Mouse (Mus musculus): Measurements from ENCODE around the gene Paxx. TPM values are rescaled to one million over a fixed set of nuclear protein-coding genes. Genes with fewer than 3 reads are reported as not detected.

Paxx gene
- total RNA-seq, 4 experiments from 2014 or later, result 11.2 to 15.0 (median 14.9) TPM

- DNase-seq (ENCODE audit: low spot score in 2 of 2), result no peak
Measured at GRCm38 (mm10) chr2:25450853-25451647, 9.8 kb downstream of the Paxx start.

GRCm38 (mm10) chr2:25442682-25443081 is 18.2 kb downstream of the Paxx start:
- no peak for DNase-seq (ENCODE audit: low spot score in 2 of 2)

GRCm38 (mm10) chr2:25441067-25441466 is 19.8 kb downstream of the Paxx start:
- no peak for DNase-seq (ENCODE audit: low spot score in 2 of 2)

- DNase-seq (ENCODE audit: low spot score in 2 of 2), result no peak
Measured at GRCm38 (mm10) chr2:25436286-25436820, 24.5 kb downstream of the Paxx start.

- DNase-seq (ENCODE audit: low spot score in 2 of 2), result no peak
Measured at GRCm38 (mm10) chr2:25434292-25434691, 26.6 kb downstream of the Paxx start.

GRCm38 (mm10) chr2:25433101-25433500 is 27.8 kb downstream of the Paxx start:
- no peak for DNase-seq (ENCODE audit: low spot score in 2 of 2)

- DNase-seq (ENCODE audit: low spot score in 2 of 2), result no peak
Measured at GRCm38 (mm10) chr2:25432326-25433098, 28.4 kb downstream of the Paxx start.

- no peak for DNase-seq (ENCODE audit: low spot score in 2 of 2)
Measured at GRCm38 (mm10) chr2:25431308-25431855, 29.5 kb downstream of the Paxx start.

- DNase-seq (ENCODE audit: low spot score in 2 of 2), result no peak
Measured at GRCm38 (mm10) chr2:25430395-25431233, 30.3 kb downstream of the Paxx start.

GRCm38 (mm10) chr2:25429435-25430180 is 31.3 kb downstream of the Paxx start:
- DNase-seq (ENCODE audit: low spot score in 2 of 2), result no peak

- DNase-seq (ENCODE audit: low spot score in 2 of 2), result peak; percentile 94 to 96
Measured at GRCm38 (mm10) chr2:25428442-25429236, 32.3 kb downstream of the Paxx start, which contains the start of gene Abca2. Abca2 (plus strand) TSS chr2:25428703.

GRCm38 (mm10) chr2:25427256-25427655 is 33.6 kb downstream of the Paxx start:
- DNase-seq (ENCODE audit: low spot score in 2 of 2), result no peak

- peak in 1 of 2 experiments; percentile 45 for DNase-seq (ENCODE audit: low spot score in 2 of 2)
Measured at GRCm38 (mm10) chr2:25426721-25427191, 34.1 kb downstream of the Paxx start.

GRCm38 (mm10) chr2:25425481-25425880 is 35.4 kb downstream of the Paxx start:
- no peak for DNase-seq (ENCODE audit: low spot score in 2 of 2)

- DNase-seq (ENCODE audit: low spot score in 2 of 2), result no peak
Measured at GRCm38 (mm10) chr2:25423626-25424025, 37.3 kb downstream of the Paxx start.

- DNase-seq (ENCODE audit: low spot score in 2 of 2), result no peak
Measured at GRCm38 (mm10) chr2:25422587-25423410, 38.1 kb downstream of the Paxx start, which contains the start of gene Fut7. Fut7 (plus strand) TSS chr2:25423267.

- no peak for DNase-seq (ENCODE audit: low spot score in 2 of 2)
Measured at GRCm38 (mm10) chr2:25421896-25422295, 39.0 kb downstream of the Paxx start.

- no peak for DNase-seq (ENCODE audit: low spot score in 2 of 2)
Measured at GRCm38 (mm10) chr2:25417426-25417825, 43.5 kb downstream of the Paxx start.

Measured in gastrocnemius, adult 8-10 months (tissue).